Mouse (Mus musculus): ENCODE measurements around the gene Map2k7. TPM values are rescaled to one million over a fixed set of nuclear protein-coding genes. Genes with fewer than 3 reads are reported as not detected.

Map2k7 gene
- polyA plus RNA-seq, 1 experiment from 2014 or later, result 23.4 TPM

DNA sequence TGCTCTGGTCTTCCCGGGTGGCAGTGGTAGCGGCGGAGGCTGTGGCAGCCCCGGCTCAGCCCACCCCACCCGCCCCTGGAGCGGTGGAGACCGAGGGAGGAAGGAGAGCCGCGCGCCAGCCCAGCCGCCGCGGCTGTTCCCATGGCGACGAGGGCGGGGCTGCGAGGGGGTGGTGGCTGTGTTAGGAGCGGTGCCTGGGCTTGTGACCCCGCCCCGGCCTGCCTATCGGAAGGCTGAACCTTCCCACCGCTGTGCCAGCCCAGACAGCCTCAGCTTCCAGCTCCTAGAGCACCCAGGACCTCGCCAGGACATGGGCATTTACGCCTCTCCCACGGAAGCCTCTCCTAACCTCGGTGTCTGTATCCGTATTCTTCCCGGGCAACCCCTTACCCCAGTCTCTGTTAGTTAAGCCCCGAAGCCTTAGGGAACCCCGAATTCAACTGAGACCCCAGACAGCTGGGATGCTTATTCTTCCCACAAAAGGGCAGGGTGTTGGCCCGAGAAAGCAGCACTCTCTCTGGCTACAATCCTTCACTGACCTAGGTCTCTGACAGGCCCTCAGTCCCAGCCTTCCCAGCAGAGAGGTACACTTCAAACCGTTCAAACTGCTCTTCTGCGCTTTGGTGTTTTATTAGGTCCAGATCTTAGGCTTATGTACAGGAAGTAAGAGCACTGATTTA lies 20.7 kb downstream of the Map2k7 start, which contains the start of gene Ctxn1:
Gene Ctxn1 (minus strand): TSS at position 150 of the 680 bp plus-strand sequence.
- Histone ChIP-seq H3K4me3 (ENCODE audit: low read depth, low read length) (peak within 1 kb of the TSS; percentile 91), H3K27me3 (ENCODE audit: control insufficient read depth, insufficient read depth, low read length) (no peaks in the 10 kb centered on the region), H3K27ac (ENCODE audit: low read depth, low read length) (peak within 1 kb of the TSS; percentile 93), H3K36me3 (ENCODE audit: control insufficient read depth, insufficient read depth, low read length) (peaks cover 5% of the 10 kb centered on the region), H3K9ac (ENCODE audit: low read length) (peak within 1 kb of the TSS; percentile 97), H3K9me3 (ENCODE audit: control insufficient read depth, low read length) (no peaks in the 10 kb centered on the region), H3K4me2 (ENCODE audit: low read depth) (peak within 1 kb of the TSS; percentile 72), H3K4me1 (ENCODE audit: control insufficient read depth, insufficient read depth, low read length) (peaks cover 16% of the 10 kb centered on the region)
- WGBS, result 7% methylated on average over 33 of the region's 33 CpGs
- peak; percentile 89 for ATAC-seq (ENCODE audit: insufficient read depth, low FRiP score, low TSS enrichment)
- peak; percentile 97 for DNase-seq (ENCODE audit: low spot score)

DNA sequence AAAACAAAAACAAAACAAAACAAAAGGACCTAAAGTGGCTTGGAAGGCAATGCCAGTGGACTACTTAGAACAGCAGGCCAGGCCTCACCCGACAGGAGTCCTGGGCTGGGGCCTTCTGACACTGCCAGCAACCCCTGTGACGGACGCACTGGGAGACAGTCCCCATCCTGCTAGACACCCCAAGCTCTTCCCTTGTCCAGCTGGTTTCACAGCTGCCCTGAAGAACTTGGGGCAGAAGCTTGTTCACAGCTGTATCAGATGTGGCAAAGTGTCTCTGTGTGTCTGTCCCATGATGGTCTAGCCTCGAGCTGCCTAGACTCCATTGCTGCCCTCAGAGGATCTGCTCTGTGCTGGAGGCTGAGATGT lies 21.2 kb downstream of the Map2k7 start:
- Histone ChIP-seq H3K27me3 (ENCODE audit: control insufficient read depth, insufficient read depth, low read length) (no peaks in the 10 kb centered on the region), H3K9me3 (ENCODE audit: control insufficient read depth, low read length) (no peaks in the 10 kb centered on the region), H3K4me1 (ENCODE audit: control insufficient read depth, insufficient read depth, low read length) (peaks cover 16% of the 10 kb centered on the region), H3K27ac (ENCODE audit: low read depth, low read length) (no peak overlapping the region), H3K9ac (ENCODE audit: low read length) (peak overlapping the region; percentile 97), H3K4me3 (ENCODE audit: low read depth, low read length) (no peak overlapping the region), H3K36me3 (ENCODE audit: control insufficient read depth, insufficient read depth, low read length) (peaks cover 5% of the 10 kb centered on the region), H3K4me2 (ENCODE audit: low read depth) (no peak overlapping the region)
- DNase-seq (ENCODE audit: low spot score) (no peak), ATAC-seq (ENCODE audit: insufficient read depth, low FRiP score, low TSS enrichment) (no peak)
- WGBS, result 87% methylated on average over 4 of the region's 4 CpGs

DNA sequence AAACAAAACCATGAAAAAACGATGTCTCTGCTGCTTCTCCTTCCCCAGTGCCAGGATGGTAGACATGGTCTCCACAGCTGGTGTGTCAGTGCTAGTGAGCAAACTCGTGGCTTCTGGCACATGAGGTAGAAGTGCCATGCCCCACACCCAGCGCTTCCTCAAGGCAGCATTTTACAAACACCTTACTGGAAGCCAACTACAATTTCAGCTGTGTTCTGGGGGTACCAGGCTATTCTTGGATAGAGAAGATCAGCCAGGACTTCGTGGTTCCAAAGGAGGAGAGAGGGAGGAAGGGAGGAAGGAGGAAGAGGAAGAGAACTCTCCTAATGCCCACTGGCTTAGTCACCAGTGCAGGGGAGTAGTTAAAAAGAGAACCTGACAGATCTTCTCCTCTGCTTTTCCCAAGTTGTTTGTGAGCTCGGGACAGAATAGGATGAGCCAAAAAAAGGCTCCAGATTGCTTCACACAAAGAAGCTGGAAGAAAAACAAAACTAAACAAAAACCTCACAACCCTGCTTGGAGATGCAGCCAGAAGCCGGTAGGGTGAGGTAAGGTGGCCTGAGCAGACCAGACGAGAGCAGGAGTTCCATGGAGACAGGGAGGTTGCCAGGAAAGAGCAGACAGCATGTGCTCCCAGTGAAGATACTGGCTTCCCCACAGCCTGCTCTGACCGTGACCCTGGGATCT lies 24.7 kb downstream of the Map2k7 start:
- Histone ChIP-seq H3K9ac (ENCODE audit: low read length) (no peak overlapping the region), H3K27me3 (ENCODE audit: control insufficient read depth, insufficient read depth, low read length) (no peaks in the 10 kb centered on the region), H3K27ac (ENCODE audit: low read depth, low read length) (no peak overlapping the region), H3K36me3 (ENCODE audit: control insufficient read depth, insufficient read depth, low read length) (peaks cover 17% of the 10 kb centered on the region), H3K4me2 (ENCODE audit: low read depth) (no peak overlapping the region), H3K4me3 (ENCODE audit: low read depth, low read length) (no peak overlapping the region), H3K9me3 (ENCODE audit: control insufficient read depth, low read length) (no peaks in the 10 kb centered on the region), H3K4me1 (ENCODE audit: control insufficient read depth, insufficient read depth, low read length) (peaks cover 6% of the 10 kb centered on the region)
- ATAC-seq (ENCODE audit: insufficient read depth, low FRiP score, low TSS enrichment) (no peak), DNase-seq (ENCODE audit: low spot score) (no peak)
- WGBS, result 94% methylated on average over 8 of the region's 8 CpGs

DNA sequence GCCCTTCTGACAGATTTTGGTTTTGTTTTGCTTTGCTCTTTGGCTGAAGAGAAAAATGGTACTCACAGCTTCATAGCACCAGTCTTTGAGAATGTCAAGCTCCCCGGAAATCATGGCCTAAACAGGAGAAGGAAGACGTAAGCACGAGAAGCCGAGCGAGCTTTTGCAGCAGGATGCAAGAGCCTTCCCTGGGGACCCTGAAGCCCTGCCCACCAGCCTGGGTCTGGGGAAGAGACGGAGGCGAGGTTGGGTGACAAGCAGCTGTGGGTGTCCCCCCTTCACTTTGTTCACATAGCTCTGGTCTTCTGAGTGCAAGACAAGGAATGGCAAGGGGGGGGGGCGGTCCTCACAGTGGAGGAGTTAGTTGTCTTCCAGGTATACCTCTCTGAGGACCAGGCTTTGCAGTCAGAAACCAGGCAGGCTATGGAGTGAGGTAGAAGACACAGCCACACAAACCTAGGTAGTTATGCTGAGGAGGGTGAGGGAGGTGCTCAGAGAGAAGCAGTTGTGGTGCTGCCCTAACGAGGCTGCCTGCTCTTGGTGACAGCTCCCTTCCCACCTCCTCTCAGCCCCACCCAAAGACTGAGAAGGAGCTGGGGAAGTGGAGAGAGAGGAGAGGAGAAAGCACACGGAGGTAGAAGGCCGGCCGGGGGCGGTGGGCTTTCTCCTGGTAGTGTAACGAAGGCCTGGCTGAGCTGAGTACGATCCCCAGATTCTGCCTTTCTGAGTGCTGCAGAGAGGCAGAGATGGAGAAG lies 26.8 kb downstream of the Map2k7 start:
- no peaks in the 10 kb centered on the region for H3K9me3 ChIP-seq (ENCODE audit: control insufficient read depth, low read length)
- DNase-seq (ENCODE audit: low spot score), result no peak
- no peaks in the 10 kb centered on the region for H3K27me3 ChIP-seq (ENCODE audit: control insufficient read depth, insufficient read depth, low read length)
- no peak overlapping the region for H3K4me2 ChIP-seq (ENCODE audit: low read depth)
- H3K9ac ChIP-seq (ENCODE audit: low read length), result no peak overlapping the region
- H3K4me1 ChIP-seq (ENCODE audit: control insufficient read depth, insufficient read depth, low read length), result no peaks in the 10 kb centered on the region
- peaks cover 20% of the 10 kb centered on the region for H3K36me3 ChIP-seq (ENCODE audit: control insufficient read depth, insufficient read depth, low read length)
- ATAC-seq (ENCODE audit: insufficient read depth, low FRiP score, low TSS enrichment), result no peak
- no peak overlapping the region for H3K27ac ChIP-seq (ENCODE audit: low read depth, low read length)
- WGBS, result 90% methylated on average over 15 of the region's 15 CpGs
- H3K4me3 ChIP-seq (ENCODE audit: low read depth, low read length), result no peak overlapping the region

DNA sequence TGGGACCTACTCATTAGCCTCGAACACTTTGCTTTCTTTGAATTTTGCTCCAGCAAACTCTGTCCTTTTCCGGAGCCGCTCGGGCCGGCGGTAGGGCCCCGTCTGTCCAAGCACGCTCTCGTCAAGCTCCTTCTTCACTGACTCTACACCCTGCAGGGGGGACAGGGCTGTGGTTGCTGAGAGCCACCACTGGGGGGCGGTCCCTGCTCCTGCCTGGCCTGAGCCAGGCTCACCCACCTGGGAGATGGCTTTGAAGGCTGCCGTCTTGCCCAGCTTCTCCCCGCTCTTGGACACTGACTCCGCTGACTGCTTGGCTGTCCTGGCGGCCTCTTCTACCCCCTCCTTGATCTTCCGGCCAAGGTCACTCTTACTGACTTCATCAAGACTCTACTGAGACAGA lies 29.1 kb downstream of the Map2k7 start:
- Histone ChIP-seq H3K27me3 (ENCODE audit: control insufficient read depth, insufficient read depth, low read length) (no peaks in the 10 kb centered on the region), H3K27ac (ENCODE audit: low read depth, low read length) (no peak overlapping the region), H3K9ac (ENCODE audit: low read length) (no peak overlapping the region), H3K36me3 (ENCODE audit: control insufficient read depth, insufficient read depth, low read length) (peaks cover 20% of the 10 kb centered on the region), H3K4me2 (ENCODE audit: low read depth) (no peak overlapping the region), H3K9me3 (ENCODE audit: control insufficient read depth, low read length) (no peaks in the 10 kb centered on the region), H3K4me3 (ENCODE audit: low read depth, low read length) (no peak overlapping the region), H3K4me1 (ENCODE audit: control insufficient read depth, insufficient read depth, low read length) (no peaks in the 10 kb centered on the region)
- DNase-seq (ENCODE audit: low spot score), result no peak
- 77% methylated on average over 15 of the region's 15 CpGs for WGBS
- 0 out of 2 replicates have a peak, but pooled peaks have one; percentile 41 for ATAC-seq (ENCODE audit: insufficient read depth, low FRiP score, low TSS enrichment)

- no peak for DNase-seq (ENCODE audit: low spot score)
- Histone ChIP-seq H3K4me2 (ENCODE audit: low read depth) (no peak overlapping the region), H3K4me3 (ENCODE audit: low read depth, low read length) (no peak overlapping the region), H3K27ac (ENCODE audit: low read depth, low read length) (no peak overlapping the region), H3K27me3 (ENCODE audit: control insufficient read depth, insufficient read depth, low read length) (no peaks in the 10 kb centered on the region), H3K36me3 (ENCODE audit: control insufficient read depth, insufficient read depth, low read length) (peaks cover 22% of the 10 kb centered on the region), H3K9me3 (ENCODE audit: control insufficient read depth, low read length) (no peaks in the 10 kb centered on the region), H3K9ac (ENCODE audit: low read length) (no peak overlapping the region), H3K4me1 (ENCODE audit: control insufficient read depth, insufficient read depth, low read length) (no peaks in the 10 kb centered on the region)
- 93% methylated on average over 6 of the region's 6 CpGs for WGBS
- ATAC-seq (ENCODE audit: insufficient read depth, low FRiP score, low TSS enrichment), result no peak
Observed at GRCm38 (mm10) chr8:4269609-4270008, 31.1 kb downstream of the Map2k7 start.

GRCm38 (mm10) chr8:4275275-4276110 lies 37.0 kb downstream of the Map2k7 start, which contains the start of gene Timm44:
Gene Timm44, minus strand, starts transcription at chr8:4275913.
- peak; percentile 94 for ATAC-seq (ENCODE audit: insufficient read depth, low FRiP score, low TSS enrichment)
- Histone ChIP-seq H3K27ac (ENCODE audit: low read depth, low read length) (0 out of 2 replicates have a peak within 1 kb of the TSS, but pooled peaks have one; percentile 53), H3K36me3 (ENCODE audit: control insufficient read depth, insufficient read depth, low read length) (peaks cover 2% of the 10 kb centered on the region; the same call in 1 of the 2 replicates), H3K27me3 (ENCODE audit: control insufficient read depth, insufficient read depth, low read length) (no peaks in the 10 kb centered on the region), H3K9me3 (ENCODE audit: control insufficient read depth, low read length) (no peaks in the 10 kb centered on the region), H3K4me3 (ENCODE audit: low read depth, low read length) (peak within 1 kb of the TSS; percentile 78), H3K9ac (ENCODE audit: low read length) (peak within 1 kb of the TSS; percentile 81), H3K4me2 (ENCODE audit: low read depth) (peak within 1 kb of the TSS; percentile 62), H3K4me1 (ENCODE audit: control insufficient read depth, insufficient read depth, low read length) (no peaks in the 10 kb centered on the region)
- under 1% methylated on average over 39 of the region's 39 CpGs for WGBS
- DNase-seq (ENCODE audit: low spot score), result peak; percentile 97

DNA sequence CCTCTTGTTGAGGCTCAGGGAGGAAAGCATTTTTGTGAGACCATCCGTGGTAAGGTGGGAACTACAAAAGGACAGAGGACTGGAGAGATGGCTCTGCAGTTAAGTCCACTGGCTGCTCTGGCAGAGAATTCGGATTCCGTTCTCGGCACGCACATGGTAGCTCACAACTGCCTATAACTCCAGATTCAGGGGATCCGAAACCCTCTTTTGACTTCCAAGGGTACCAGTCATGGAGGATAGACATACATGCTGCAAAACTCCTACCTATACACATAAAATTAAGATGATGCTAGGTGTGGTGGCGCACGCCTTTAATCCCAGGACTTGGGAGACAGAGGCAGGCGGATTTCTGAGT lies 37.5 kb downstream of the Map2k7 start:
- Histone ChIP-seq H3K36me3 (ENCODE audit: control insufficient read depth, insufficient read depth, low read length) (peaks cover 2% of the 10 kb centered on the region; the same call in 1 of the 2 replicates), H3K9me3 (ENCODE audit: control insufficient read depth, low read length) (no peaks in the 10 kb centered on the region), H3K27ac (ENCODE audit: low read depth, low read length) (0 out of 2 replicates have a peak overlapping the region, but pooled peaks have one; percentile 53), H3K9ac (ENCODE audit: low read length) (peak overlapping the region; percentile 81), H3K4me3 (ENCODE audit: low read depth, low read length) (peak overlapping the region; percentile 78), H3K4me2 (ENCODE audit: low read depth) (peak overlapping the region; percentile 62), H3K27me3 (ENCODE audit: control insufficient read depth, insufficient read depth, low read length) (no peaks in the 10 kb centered on the region), H3K4me1 (ENCODE audit: control insufficient read depth, insufficient read depth, low read length) (no peaks in the 10 kb centered on the region)
- DNase-seq (ENCODE audit: low spot score) (no peak), ATAC-seq (ENCODE audit: insufficient read depth, low FRiP score, low TSS enrichment) (no peak; the same call in 1 of the 2 replicates)
- 29% methylated on average over 9 of the region's 9 CpGs for WGBS

All from neural tube, embryonic 11.5 days (tissue).